Mouse (Mus musculus) ES-Bruce4 (cell line): ENCODE data around the gene Rab4a. TPM values are rescaled to one million over a fixed set of nuclear protein-coding genes. Genes with fewer than 3 reads are reported as not detected.

Experiments
- H3K27ac ChIP-seq: 2 replicates; pipeline ENCODE4 v1.5.1; 2012; ENCODE audit warnings: low read length, inconsistent platforms; ENCODE audit not compliant: insufficient read depth
- H3K27me3 ChIP-seq: 2 replicates; pipeline ENCODE4 v1.6.1; 2012; ENCODE audit warnings: mild to moderate bottlenecking, low read length, inconsistent platforms; ENCODE audit not compliant: control insufficient read depth, poor library complexity, insufficient read depth, severe bottlenecking
- H3K36me3 ChIP-seq: 2 replicates; pipeline ENCODE4 v1.6.1; 2012; ENCODE audit warnings: inconsistent platforms, mild to moderate bottlenecking, low read length, moderate library complexity; ENCODE audit not compliant: control insufficient read depth, poor library complexity, insufficient read depth, severe bottlenecking
- H3K4me1 ChIP-seq: one replicate; pipeline ENCODE4 v1.8.1; 2011; ENCODE audit warnings: low read length; ENCODE audit not compliant: control insufficient read depth, insufficient read depth
- H3K4me3 ChIP-seq: 2 replicates; pipeline ENCODE4 v1.5.1; 2011; ENCODE audit warnings: low read depth, mild to moderate bottlenecking, low read length
- H3K9ac ChIP-seq: 2 replicates; pipeline ENCODE4 v1.6.1; 2012; ENCODE audit warnings: low read depth, mild to moderate bottlenecking, inconsistent platforms; ENCODE audit not compliant: poor library complexity, severe bottlenecking
- H3K9me3 ChIP-seq: replicated peaks from 2 replicates; pipeline ENCODE4 v1.6.1; 2012; ENCODE audit warnings: mild to moderate bottlenecking, low read length, inconsistent platforms; ENCODE audit not compliant: control insufficient read depth, poor library complexity, insufficient read depth, severe bottlenecking
- CTCF ChIP-seq: IDR thresholded peaks from one replicate; pipeline ENCODE4 v1.8.1; 2011; ENCODE audit warnings: low read depth, low read length
- EP300 ChIP-seq: IDR thresholded peaks from 2 replicates; pipeline ENCODE4 v1.6.1; 2011; ENCODE audit warnings: low read depth, low read length; ENCODE audit not compliant: insufficient read depth
- POLR2A ChIP-seq: IDR thresholded peaks from one replicate; pipeline ENCODE4 v1.8.1; 2011; ENCODE audit warnings: low read length; ENCODE audit not compliant: insufficient read depth
- polyA plus RNA-seq: library from polyadenylated mRNA; stranded (reverse); fragments of >200 nt; gene quantifications from 2 replicates; pipeline ENCODE4 v1.2.4, GENCODE M21; 2011; ENCODE audit warnings: low read depth; ENCODE audit not compliant: missing spikeins, insufficient read depth, insufficient read length

Gene Rab4a
- polyA plus RNA-seq, 1 experiment, result 26.1 TPM

DNA sequence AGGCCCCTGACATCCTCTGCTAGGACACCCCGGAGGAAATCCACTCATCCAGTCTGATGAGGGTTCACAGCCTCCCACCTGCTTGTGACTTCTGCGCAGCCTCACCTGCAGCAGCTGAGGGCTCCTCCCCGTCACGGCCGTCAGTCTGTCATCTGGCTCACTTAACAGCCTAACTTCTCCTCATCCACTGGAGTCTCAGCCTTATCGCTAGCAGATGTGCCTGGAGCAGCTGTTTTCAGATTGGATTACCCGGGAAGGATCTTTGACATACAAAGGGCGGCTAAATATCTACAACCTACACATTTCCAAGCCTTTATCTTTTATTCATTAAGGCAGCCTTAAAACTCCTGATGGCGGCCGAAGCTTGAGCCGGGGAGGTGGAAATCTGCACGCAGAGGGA is 32.3 kb upstream of the Rab4a start:
- peak overlapping the region; percentile 11; the same call in 1 of the 2 replicates for H3K4me3 ChIP-seq
- H3K9me3 ChIP-seq, result no peaks in the 10 kb centered on the region
- H3K4me1 ChIP-seq, result no peaks in the 10 kb centered on the region
- H3K36me3 ChIP-seq, result no peaks in the 10 kb centered on the region
- H3K27ac ChIP-seq, result no peak overlapping the region
- H3K27me3 ChIP-seq, result no peaks in the 10 kb centered on the region
- no peak overlapping the region for H3K9ac ChIP-seq
- TF ChIP-seq EP300, result no peak
- no peak for TF ChIP-seq POLR2A
- TF ChIP-seq CTCF, result no peak

DNA sequence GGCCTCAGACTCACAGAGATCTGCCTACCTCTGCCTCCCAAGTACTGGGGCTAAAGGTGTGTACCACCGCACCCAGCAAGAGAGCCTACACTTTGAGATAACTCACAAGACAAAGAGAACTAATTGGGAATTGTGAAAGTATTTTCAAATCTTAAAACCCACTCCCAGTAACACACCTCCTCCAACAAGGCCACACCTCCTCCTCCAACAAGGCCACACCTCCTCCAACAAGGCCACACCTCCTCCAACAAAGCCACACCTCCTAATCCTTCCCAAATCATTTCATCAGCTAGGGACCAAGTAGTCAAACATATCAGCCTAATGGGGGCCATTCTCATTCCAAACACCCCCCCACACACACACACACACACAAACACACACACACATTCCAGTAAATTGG is 31.3 kb upstream of the Rab4a start:
- Histone ChIP-seq H3K4me3 (no peak overlapping the region), H3K27ac (no peak overlapping the region), H3K9me3 (no peaks in the 10 kb centered on the region), H3K9ac (no peak overlapping the region), H3K4me1 (no peaks in the 10 kb centered on the region), H3K36me3 (no peaks in the 10 kb centered on the region), H3K27me3 (no peaks in the 10 kb centered on the region)
- TF ChIP-seq EP300 (no peak), CTCF (no peak), POLR2A (no peak)

DNA sequence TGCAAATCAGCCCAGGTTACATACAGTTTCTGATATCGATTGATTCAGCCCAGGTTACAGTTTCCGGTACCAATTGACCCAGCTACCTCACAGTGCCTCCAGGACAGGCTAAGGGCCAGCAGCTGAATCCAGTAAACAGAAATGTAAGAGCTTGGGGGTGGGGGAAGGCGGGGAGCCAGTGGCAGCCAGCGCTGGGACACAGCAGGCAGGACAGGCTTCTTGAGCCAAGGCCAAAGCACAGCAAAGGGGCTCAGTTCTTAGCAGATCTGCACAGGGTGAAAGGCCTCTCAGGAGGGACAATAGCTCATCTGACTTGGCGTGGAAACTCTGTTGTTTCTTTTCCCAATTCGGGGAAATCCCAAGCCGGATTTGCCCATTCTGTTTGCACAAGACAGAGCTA is 28.5 kb upstream of the Rab4a start:
- Histone ChIP-seq H3K4me3 (no peak overlapping the region), H3K9me3 (no peaks in the 10 kb centered on the region), H3K9ac (no peak overlapping the region), H3K27me3 (no peaks in the 10 kb centered on the region), H3K4me1 (no peaks in the 10 kb centered on the region), H3K36me3 (no peaks in the 10 kb centered on the region), H3K27ac (no peak overlapping the region)
- TF ChIP-seq CTCF (no peak), POLR2A (no peak), EP300 (no peak)

GRCm38 (mm10) chr8:123780471-123780870 is 25.3 kb upstream of the Rab4a start:
- Histone ChIP-seq H3K9ac (no peak overlapping the region), H3K27ac (no peak overlapping the region), H3K27me3 (no peaks in the 10 kb centered on the region), H3K9me3 (no peaks in the 10 kb centered on the region), H3K4me3 (no peak overlapping the region), H3K4me1 (no peaks in the 10 kb centered on the region), H3K36me3 (no peaks in the 10 kb centered on the region)
- TF ChIP-seq CTCF (no peak), POLR2A (no peak), EP300 (no peak)

GRCm38 (mm10) chr8:123781256-123781655 is 24.5 kb upstream of the Rab4a start:
- TF ChIP-seq CTCF (no peak), POLR2A (no peak), EP300 (no peak)
- Histone ChIP-seq H3K27ac (no peak overlapping the region), H3K27me3 (no peaks in the 10 kb centered on the region), H3K4me3 (no peak overlapping the region), H3K9ac (no peak overlapping the region), H3K4me1 (no peaks in the 10 kb centered on the region), H3K9me3 (no peaks in the 10 kb centered on the region), H3K36me3 (no peaks in the 10 kb centered on the region)

- no peaks in the 10 kb centered on the region for H3K36me3 ChIP-seq
- H3K27me3 ChIP-seq, result no peaks in the 10 kb centered on the region
- TF ChIP-seq POLR2A, result no peak
- TF ChIP-seq EP300, result 0 out of 2 replicates have a peak, but pooled peaks have one; percentile 15
- TF ChIP-seq CTCF, result peak; percentile 95
- no peaks in the 10 kb centered on the region for H3K9me3 ChIP-seq
- H3K4me3 ChIP-seq, result no peak overlapping the region
- H3K9ac ChIP-seq, result no peak overlapping the region
- H3K27ac ChIP-seq, result no peak overlapping the region
- H3K4me1 ChIP-seq, result no peaks in the 10 kb centered on the region
Measured at GRCm38 (mm10) chr8:123783525-123784249, 22.1 kb upstream of the Rab4a start.
